Mouse (Mus musculus): ENCODE measurements around the gene Ric8a.

- TF ChIP-seq CTCF (IDR thresholded peaks at IDR 0.05; ENCODE audit: insufficient read depth, low read length) (no peak), POLR2A (IDR thresholded peaks at IDR 0.05; ENCODE audit: borderline replicate concordance, extremely low read depth, low read depth, low read length) (no peak)
These were observed 3.4 kb upstream of the Ric8a start for GRCm38 (mm10) chr7:140853386-140853785.

Data from lung, adult 2 months (tissue).